Mouse (Mus musculus) skeletal muscle tissue, adult 2 months (tissue): ENCODE results near the gene Sugp2.

Experiments used
- DNase-seq: peaks from one replicate; pipeline ENCODE4 v3.0.0-alpha.2; 2012; ENCODE audit warnings: low read depth, low spot score

Gene Sugp2

DNA sequence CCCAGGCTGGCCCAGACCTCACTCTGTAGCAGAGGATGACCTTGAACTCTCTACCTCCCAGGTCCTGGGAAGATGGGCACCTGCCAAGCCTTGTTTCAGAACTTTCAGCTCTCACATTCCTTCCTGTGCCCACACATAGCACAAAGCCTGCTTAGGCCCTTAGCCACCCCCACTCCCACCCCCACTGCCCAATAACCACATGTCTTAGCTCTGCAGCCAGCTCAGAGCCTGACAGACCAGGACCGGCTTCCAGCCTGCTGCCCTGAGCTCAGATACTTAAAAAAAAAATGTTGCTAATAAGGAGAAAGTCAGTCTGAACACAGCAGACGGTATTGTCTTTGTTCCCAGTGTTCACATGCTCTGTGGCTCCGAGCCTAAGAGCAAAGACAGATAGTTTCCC is 47.0 kb downstream of the Sugp2 start:
- no peak for DNase-seq

DNA sequence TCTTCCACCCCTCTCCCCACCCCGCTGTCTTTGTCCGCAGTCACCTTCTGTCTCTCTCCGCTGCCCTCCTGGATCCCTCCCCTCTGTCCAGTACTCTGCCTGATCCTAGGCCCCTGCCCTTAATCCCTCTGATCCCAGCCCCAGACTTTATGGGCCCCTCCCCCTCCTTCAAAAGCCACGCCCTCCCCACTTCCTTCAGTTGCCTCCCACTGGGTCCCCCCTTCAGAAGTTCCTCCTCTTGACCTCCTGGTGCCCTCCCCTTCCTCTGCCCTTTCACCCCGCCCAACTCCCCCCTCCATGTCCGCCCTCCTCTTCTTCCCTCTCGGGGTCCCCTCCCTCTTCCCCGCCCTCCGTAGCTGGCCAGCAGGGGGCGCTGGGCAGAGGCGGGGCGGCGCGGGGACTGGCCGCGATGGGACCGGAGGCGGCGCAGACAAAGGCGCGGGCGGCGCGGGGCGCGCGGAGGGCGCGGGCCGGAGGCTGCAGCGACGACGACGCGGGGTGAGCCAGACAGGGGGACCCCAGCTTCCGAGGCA is 48.6 kb downstream of the Sugp2 start, which contains the start of gene Homer3:
Gene Homer3 (plus strand): TSS at position 225 of the 533 bp plus-strand sequence.
- DNase-seq, result peak; percentile 93

DNA sequence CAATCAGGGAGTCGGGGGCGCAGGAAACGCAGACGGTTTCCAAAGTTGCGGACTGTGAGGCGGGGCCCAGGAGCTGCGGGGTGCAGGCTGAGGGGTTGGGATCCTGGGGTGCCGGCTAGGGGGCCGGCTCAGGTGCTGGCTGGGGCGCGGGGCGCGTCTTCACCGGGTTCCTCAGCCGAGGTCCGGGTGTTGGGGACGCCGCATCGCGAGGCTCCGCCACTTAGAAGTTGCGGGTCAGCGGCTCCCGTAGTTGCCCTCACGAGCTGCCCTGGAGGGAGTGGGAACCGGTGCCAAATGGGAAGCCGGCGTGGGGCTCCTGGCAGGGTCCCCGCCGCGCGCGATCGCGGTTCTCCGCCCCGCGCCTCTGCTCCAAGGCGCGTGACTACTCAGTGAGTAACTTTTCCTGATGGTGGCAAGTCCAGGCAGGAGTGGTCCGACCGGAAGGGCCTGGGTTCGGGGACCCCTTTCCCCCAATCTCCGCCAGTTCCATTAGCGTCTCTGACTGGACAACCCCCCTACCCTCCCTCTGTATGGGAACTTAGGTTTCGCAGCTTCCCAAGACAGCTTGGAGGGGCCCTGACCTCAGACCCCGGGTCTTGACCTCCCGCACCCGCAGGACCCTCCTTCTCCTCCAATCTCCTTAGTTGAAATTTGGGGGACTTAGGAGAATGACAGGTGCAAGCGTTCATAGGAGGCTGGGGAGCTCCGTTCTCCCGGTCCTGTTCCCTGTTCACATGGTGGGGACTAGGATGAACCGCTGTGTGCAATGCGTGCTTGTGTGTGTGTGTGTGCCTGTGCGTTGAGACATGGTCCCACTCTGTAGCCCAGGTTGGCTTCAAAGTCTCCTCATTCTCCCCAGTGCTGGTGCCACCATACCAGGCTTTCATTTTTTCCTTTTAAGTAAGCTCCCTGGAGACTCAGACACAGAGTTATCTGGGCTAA is 49.4 kb downstream of the Sugp2 start:
- DNase-seq, result no peak

DNA sequence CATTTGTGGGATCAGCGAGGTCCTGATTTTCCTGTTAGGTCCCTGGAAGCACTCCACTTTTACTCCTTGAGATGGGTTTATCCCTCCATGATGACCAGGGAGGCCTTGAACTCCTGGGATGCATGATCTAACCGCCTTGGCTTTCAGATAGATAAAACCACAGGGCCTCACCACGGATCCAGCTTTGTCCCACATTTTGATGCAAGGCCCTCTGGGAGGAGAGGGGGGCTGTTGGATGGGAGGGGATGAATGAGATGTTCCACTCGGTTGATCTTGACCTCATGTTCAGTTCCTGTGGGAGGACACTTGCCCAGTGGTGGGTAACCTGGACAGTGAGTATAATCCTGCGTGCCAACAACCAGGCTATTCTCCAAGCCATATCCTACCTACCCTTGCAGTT is 50.4 kb downstream of the Sugp2 start:
- no peak for DNase-seq

DNA sequence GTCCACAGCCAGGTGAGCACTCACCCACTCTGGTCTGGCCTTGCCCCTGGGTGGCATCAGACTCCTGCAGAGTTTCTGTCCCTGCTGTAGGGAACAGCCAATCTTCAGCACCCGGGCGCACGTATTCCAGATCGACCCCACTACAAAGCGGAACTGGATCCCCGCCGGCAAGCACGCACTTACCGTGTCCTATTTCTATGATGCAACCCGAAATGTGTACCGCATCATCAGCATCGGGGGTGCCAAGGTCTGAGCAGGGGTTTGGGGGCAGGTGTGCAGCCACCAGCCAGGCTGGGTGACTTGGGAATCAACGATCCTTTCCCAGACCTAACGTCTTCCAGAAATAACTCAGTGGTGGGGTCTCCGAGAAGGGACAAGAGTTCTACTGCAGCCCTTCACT is 51.3 kb downstream of the Sugp2 start:
- no peak for DNase-seq

DNA sequence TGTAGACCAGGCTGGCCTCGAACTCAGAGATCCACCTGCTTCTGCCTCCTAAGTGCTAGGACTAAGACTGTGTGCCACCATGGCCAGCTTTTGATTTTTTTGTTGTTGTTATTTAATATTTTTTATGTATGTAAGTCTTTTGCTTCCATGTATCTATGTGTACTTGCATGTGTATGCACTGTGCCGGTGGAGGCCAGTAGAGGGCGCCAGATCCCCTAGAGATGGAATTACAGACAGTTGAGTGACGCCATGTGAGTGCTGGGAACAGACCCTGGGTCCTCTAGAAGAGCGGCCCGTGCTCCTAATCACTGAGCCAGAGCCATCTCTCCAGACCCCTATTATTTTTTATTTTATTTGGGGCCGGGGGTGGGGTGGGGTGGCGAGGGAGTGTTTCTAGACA is 52.7 kb downstream of the Sugp2 start:
- DNase-seq, result no peak

DNA sequence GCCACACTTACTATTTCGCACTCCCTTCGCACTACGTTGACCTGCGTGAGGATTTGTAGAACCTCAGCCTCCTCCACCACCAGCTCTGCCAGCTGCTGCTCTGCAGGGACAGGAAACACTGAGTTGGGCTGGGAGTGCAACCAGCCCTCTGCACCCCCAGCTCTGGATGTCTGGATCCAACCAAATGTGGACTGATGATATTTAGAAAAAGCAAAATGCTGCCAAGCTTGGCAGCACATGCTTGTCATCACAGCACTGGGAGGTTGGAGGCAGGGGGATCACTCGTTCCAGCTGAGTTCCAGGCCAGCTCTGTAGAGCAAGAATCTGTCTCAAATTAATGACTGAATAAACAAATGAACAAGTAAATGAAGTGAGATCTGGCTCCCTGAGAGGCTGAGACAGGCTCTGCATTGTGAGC is 60.0 kb downstream of the Sugp2 start:
- DNase-seq, result no peak

DNA sequence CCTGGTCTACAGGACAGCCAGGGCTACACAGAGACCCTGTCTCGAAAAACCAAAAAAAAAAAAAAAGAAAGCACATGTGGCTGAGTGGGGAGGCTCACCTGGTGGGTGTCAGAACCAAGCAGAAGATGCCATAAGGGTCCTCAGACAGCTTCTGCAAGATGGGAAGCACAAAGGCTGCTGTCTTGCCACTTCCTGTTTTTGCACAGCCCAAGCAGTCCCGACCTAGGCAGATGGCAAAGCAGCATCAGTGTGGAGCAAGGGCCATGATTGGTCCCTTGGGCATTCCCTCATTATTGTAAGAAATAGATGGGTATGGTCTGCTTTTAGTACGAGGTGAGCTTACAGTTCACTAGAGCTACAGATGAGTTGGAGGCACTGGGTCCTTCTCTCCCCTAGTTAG is 66.9 kb downstream of the Sugp2 start:
- DNase-seq, result no peak

DNA sequence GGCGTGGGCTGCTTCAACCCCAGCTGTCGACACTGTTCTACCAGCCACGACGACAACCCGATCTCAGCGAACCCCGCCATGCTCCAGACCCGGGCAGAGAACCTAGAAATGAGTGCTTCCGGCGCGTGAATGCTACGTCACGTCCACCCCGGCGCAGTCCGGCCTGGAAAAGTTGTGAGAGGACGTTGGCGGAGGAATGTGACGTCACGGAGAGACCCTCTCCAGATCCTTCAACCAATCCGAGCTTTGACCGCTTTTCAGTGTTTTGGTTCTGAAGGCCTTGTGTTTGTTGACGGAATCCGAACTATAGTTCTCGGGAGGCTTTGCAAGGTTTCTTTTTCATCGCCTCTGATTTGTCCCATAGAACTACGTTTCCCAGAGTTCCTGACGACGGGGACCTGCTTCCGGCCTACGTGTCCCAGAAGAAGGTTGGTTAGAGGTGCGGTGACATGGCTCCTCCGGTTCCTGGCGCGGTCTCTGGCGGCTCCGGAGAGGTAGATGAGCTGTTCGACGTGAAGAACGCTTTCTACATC is 68.4 kb downstream of the Sugp2 start, which contains the start of the genes Ddx49 and Cope:
Gene Ddx49 (minus strand): TSS at position 132 of the 533 bp plus-strand sequence.
Gene Cope (plus strand): TSS at position 161 of the 533 bp plus-strand sequence.
- peak; percentile 89 for DNase-seq

DNA sequence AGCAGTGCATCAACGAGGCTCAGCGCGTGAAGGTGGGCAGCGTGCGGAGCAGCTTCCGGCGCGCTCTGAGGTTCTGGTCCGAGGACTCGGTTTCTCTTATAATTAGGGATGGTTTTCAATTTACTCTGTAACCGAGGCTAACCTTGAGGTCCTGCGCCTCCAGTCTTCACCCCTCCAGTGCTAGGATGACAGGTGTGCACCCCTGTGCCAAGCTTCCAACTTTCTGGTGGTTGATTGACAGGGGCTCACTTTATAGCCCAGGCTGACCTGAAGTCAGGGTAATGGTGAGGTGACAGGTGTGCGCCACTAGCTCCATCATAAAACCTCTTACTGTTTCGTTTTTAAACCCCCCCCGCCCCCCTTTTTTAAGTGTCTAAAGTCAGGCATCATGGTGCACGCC is 68.9 kb downstream of the Sugp2 start:
- no peak for DNase-seq

DNA sequence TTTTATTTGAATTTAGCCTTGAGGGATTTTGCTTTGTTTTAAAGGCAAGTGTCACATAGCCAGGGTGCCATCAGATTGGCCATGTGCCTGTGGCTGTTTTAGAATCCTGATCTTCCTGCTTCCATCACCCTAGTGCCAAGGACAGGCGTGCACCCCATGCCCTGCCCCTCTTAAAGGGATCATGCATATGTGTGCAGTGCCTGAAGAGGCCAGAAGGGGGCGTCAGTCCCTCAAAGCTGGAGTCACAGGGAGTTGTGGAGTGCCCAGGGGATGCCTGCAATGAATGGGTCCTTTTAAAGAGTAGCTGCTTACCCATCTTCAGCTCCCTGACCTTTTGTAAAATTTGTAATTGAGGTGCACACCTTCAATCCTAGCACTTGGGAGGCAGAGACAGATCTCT is 75.3 kb downstream of the Sugp2 start:
- DNase-seq, result no peak

DNA sequence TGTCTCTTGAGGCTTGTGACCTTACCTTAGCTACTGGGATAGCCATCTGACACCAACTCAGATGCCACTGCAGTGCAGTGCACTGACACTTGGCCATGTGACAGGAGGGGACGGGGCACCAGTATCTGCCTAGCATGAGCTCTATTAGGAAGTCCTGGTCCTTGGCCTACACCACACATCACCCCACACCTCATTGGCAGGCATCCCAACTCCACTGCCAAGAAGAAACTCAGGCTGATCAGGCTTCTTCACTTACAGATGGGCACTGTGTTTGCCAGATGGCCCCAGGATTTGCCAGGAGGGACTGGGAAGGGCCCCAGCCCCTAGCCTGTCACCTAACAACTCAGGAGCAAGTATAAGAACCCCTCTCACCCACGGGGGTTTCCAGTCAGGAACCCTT is 79.4 kb downstream of the Sugp2 start:
- peak; percentile 97 for DNase-seq

DNA sequence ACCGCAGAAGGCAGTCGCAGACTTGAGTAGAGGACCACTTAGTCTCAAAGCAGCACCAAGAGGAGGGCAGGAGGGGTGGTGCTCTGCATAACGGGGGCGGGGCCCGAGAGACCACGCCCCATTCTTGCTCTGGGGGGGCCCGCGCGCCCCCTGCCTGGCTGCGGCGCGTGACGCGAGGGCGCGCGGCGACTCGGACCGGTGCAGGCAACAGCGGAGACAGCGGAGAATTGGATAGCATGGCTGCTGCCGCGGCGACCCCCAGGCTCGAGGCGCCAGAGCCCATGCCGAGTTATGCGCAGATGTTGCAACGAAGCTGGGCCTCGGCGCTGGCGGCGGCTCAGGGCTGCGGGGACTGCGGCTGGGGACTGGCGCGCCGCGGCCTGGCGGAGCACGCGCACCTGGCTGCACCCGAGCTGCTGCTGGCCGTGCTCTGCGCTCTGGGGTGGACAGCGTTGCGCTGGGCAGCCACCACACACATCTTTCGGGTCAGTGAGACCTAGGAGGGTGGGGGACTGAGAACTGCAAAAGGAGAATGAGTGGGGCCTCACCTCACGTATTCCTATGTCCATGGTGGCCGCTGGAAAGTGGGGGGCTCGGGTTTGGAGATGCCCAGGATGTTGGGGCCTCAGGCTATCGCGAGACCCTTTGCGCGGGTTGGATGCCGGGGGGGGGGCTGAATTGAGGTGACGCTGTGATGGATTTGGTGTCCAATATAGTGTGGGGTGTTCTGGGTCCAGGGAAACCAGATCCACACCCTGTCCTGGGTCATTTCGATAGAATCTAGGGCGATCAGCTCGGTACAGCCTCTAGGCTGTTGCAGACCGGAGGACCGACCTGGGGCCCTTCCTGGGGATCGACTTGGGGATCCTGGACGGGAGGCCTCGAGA is 81.8 kb downstream of the Sugp2 start, which contains the start of gene Cers1:
Gene Cers1 (plus strand): TSS at position 152 of the 887 bp plus-strand sequence.
- peak; percentile 76 for DNase-seq

DNA sequence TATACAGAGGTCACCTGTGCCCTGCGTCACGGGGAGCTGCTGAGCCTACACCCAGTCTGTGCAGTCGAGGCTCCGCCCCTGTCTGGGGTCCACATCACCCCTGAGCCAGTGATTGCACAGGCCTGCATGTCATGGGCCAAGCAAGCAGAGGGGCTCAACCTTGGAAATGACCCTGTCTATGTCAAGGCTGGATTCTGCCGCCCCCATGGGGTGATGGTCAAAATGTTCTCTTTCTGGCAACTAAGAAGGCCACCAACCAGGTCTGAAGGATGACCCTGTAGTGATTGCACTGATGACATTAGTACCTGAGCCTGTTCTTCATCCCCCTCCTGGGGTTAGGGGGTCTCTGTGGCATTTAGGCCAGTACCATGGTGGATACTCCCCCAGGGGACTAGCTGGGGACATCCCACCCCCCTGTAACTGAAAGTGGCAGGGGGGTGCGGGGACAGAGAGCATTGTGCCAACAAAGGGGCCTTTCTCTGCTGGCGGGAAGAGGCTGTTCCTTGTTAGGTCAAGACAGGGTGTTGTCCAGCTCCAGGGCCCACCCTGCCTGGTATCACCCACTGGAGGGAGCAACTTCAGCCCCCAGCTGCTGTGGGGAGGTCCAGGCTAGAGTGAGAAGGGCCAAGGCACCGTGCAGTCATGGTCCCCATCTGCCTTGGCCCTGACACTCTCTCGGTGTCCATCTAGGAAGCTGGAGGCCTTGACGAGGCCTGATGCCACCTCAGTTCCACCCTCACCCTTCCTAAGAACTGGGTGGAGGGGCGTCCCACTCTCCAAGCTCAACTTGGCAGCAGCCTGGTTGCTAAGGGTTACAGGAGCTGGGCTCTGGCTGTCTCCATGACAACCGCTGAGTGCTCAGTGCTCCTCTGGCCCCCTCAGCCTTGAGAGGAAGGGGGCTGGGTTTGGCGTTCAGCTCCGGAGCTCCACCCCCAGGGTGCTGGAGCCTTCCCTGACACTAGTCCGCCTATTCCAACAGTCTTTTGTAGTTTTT is 82.8 kb downstream of the Sugp2 start:
- DNase-seq, result peak; percentile 57

DNA sequence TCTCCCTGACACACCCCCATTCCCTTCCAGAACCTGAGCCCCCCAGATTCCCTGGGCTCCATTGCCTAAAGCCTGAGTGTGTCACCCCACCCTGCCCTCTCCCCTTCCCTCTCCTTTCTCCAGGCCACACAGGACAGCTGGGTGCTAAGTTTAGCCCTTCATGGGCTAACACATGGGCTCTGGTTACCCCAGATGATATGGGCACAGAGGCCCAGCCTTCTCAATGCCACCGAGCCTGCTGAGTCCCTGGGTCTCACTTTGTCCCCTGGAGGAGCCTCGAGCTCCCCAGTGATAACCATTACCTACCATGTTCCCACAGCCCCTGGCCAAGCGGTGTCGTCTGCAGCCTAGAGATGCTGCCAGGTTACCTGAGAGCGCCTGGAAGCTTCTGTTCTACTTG is 83.8 kb downstream of the Sugp2 start:
- DNase-seq, result peak; percentile 85

DNA sequence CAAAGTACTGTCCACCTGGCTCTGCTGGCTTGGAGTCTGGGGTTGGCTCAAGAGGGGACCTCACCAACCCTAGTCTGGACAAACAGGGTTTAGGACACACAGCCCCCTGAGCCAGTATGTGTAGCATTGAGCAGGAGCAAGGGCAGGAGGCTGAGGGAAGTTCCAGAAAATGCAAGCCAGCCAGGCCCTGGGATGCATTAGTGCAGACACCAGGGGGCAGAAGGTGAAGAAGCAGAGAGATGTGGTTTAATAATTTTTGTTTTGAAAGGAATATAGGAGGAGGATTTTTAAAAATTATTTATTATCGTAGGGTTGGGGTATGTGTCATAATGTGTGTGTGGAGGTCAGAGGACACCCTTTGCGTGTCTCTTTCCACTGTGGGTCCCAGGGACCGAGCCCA is 89.7 kb downstream of the Sugp2 start:
- no peak for DNase-seq

DNA sequence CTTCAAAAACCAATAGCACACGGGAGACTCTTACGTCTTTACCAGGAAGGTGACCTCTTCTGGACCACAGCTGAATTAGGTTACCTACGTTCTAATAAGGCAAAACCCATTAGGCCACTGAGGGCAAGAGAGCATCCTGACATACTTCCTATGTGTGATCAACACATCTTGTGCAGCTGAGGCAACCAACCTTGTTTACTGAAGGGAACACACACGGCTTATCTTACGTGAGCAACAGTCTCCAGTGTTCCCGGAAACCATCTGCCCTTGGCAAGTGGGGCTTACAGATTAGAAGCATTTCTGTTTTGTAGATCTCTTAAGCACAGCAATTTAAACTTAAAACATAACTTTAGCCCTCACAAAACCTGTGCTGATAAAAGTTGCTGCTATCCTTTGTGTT is 93.5 kb downstream of the Sugp2 start:
- no peak for DNase-seq

DNA sequence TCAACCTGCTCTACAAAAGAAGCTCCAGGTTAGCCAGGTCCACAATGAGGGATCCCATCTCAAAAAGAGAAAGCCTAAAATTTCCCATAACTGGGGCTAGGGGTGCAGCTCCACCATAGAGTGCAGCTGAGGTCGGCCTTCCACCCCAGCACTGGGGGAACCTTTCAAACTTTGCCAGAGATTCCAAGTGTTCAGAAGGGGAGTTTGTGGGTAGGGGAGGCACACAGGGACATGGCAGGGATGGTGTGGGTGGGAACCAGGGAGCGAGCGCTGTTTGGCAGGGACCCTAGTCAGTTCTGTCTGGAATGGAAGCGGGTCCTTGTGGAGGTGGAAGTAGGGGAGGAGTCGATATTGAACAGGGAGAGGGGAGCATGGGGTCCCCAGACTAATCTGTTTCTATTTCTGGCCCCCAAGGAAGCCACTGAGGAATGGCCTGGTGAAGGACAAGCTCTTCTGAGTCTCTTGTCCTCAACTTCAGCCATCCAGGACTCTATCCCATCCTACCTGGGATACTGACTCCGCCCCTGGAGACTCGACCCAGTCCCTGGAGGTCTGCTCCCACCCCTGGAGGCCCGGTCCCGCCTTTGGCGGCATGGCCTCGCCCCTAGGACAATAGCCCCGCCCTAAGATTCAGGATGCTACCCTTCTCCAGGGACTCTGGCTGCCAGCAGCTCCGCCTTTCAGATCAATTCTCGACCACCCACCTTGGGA is 95.3 kb downstream of the Sugp2 start, which contains the start of gene Gdf1:
Gene Gdf1 (plus strand): TSS at position 694 of the 711 bp plus-strand sequence.
- no peak for DNase-seq
